ENCODE assay signal across 10 mouse cellular contexts in the genomic region with DNA sequence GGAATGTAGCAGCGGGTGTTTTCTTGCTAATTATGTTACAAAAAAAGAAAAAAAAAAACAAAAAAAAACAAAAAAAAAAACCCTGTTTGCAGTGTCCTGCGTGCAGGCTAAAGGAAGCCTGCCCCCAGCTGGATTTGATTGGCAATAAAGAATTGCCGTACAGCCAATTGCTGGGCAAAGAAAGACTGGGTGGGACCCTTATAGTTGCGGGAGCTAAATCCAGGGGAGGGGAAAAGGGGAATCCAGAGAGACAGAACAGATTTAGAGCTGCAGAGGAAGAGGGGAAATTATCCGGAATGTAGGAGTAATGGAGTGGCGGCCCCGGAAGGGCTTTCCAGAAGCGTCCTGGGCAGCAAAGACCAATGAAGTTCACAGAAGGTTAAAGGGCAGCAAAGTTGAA.
DNase-seq lines count a peak whose midpoint lies in the region; ATAC-seq and TF ChIP-seq lines count a peak whose summit lies in the region.
"Had no signal": no experiment of that assay in that cellular context is flagged by ENCODE, and none has a peak within 500 bp of the region (broad histone marks: within the 10 kb centered on the region; RNA-seq: fewer than 3 reads in every experiment).

No protein-coding gene starts in this region.

- H3K4me2 ChIP-seq in kidney, embryonic 14.5 days (replicated peaks; ENCODE audit: low read depth, low read length) = 0 out of 2 replicates have a peak overlapping the region, but pooled peaks have one; percentile 13
- no peak overlapping the region for H3K4me2 ChIP-seq in midbrain, embryonic 11.5 days
- no peak overlapping the region for H3K4me2 ChIP-seq in liver, embryonic 11.5 days

- peak; percentile 37; the same call in 1 of the 2 replicates for TF ChIP-seq CTCF in brain, embryonic 14.5 days (IDR thresholded peaks at IDR 0.05; ENCODE audit: borderline replicate concordance, extremely low read depth, insufficient read depth, insufficient read length)

- no peak overlapping the region for H3K27ac ChIP-seq in kidney, embryonic 14.5 days (ENCODE audit: low read depth, low read length)
- H3K27ac ChIP-seq in midbrain, embryonic 11.5 days (ENCODE audit: low read depth, low read length) = no peak overlapping the region
- no peak overlapping the region for H3K27ac ChIP-seq in liver, embryonic 11.5 days (ENCODE audit: low read depth, low read length)

- H3K36me3 ChIP-seq in kidney, embryonic 14.5 days (ENCODE audit: control insufficient read depth, insufficient read depth, low read length) = no peaks in the 10 kb centered on the region
- H3K36me3 ChIP-seq in midbrain, embryonic 11.5 days (ENCODE audit: control insufficient read depth, insufficient read depth, low read length) = no peaks in the 10 kb centered on the region
- no peaks in the 10 kb centered on the region for H3K36me3 ChIP-seq in liver, embryonic 11.5 days (ENCODE audit: control insufficient read depth, insufficient read depth, low read length)

- no peak overlapping the region for H3K9ac ChIP-seq in kidney, embryonic 14.5 days (ENCODE audit: low read depth, low read length)
- no peak overlapping the region for H3K9ac ChIP-seq in midbrain, embryonic 11.5 days (ENCODE audit: low read length)
- no peak overlapping the region for H3K9ac ChIP-seq in liver, embryonic 11.5 days (ENCODE audit: low read depth, low read length)

- TF ChIP-seq POLR2A in brain, embryonic 14.5 days (IDR thresholded peaks at IDR 0.05; ENCODE audit: borderline replicate concordance, extremely low read depth, insufficient read depth, insufficient read length, poor library complexity, severe bottlenecking) = no peak

- peak; percentile 68; the same call in 1 of the 2 replicates for ATAC-seq in kidney, embryonic 14.5 days (ENCODE audit: low FRiP score, low TSS enrichment)
- 0 out of 2 replicates have a peak, but pooled peaks have one; percentile 46 for ATAC-seq in midbrain, embryonic 11.5 days (ENCODE audit: low FRiP score)
- ATAC-seq in liver, embryonic 11.5 days (replicated peaks; ENCODE audit: low FRiP score) = no peak

- no peaks in the 10 kb centered on the region for H3K9me3 ChIP-seq in kidney, embryonic 14.5 days (ENCODE audit: control insufficient read depth, low read length)
- H3K9me3 ChIP-seq in midbrain, embryonic 11.5 days (ENCODE audit: control insufficient read depth, low read length) = no peaks in the 10 kb centered on the region
- H3K9me3 ChIP-seq in liver, embryonic 11.5 days (ENCODE audit: control insufficient read depth, low read length) = no peaks in the 10 kb centered on the region

- no peaks in the 10 kb centered on the region for H3K4me1 ChIP-seq in kidney, embryonic 14.5 days (ENCODE audit: control insufficient read depth, insufficient read depth, low read length)
- 0 out of 2 replicates have a peak, but pooled peaks cover 1% of the 10 kb centered on the region for H3K4me1 ChIP-seq in midbrain, embryonic 11.5 days (ENCODE audit: control insufficient read depth, insufficient read depth, low read length)
- no peaks in the 10 kb centered on the region for H3K4me1 ChIP-seq in liver, embryonic 11.5 days (replicated peaks; ENCODE audit: control insufficient read depth, insufficient read depth, low read length)

- no peaks in the 10 kb centered on the region for H3K27me3 ChIP-seq in kidney, embryonic 14.5 days (ENCODE audit: control insufficient read depth, insufficient read depth, low read length)
- H3K27me3 ChIP-seq in midbrain, embryonic 11.5 days (ENCODE audit: control insufficient read depth, insufficient read depth, low read length) = no peaks in the 10 kb centered on the region
- H3K27me3 ChIP-seq in liver, embryonic 11.5 days (replicated peaks; ENCODE audit: control insufficient read depth, insufficient read depth, low read length) = no peaks in the 10 kb centered on the region

- no peak for DNase-seq in kidney, adult 11 months
- DNase-seq in brain, embryonic 14.5 days (ENCODE audit: low read depth) = peak; percentile 67
- DNase-seq in forelimb bud, embryonic 11.5 days (ENCODE audit: low read depth, low spot score) = peak; percentile 16
- DNase-seq in midbrain, embryonic 11.5 days (ENCODE audit: low spot score, missing footprints) = no peak
- no peak for DNase-seq in adrenal gland, adult 2 months
- DNase-seq in testis, postnatal 14 days (ENCODE audit: low spot score) = no peak
- no peak for DNase-seq in liver, embryonic 11.5 days (ENCODE audit: low spot score)
- DNase-seq: gastrocnemius, postnatal 25 days; liver had no signal

- no peak overlapping the region for H3K4me3 ChIP-seq in kidney, embryonic 14.5 days (ENCODE audit: low read length)
- H3K4me3 ChIP-seq in midbrain, embryonic 11.5 days (ENCODE audit: low read depth, low read length) = no peak overlapping the region
- no peak overlapping the region for H3K4me3 ChIP-seq in liver, embryonic 11.5 days (ENCODE audit: low read depth, low read length)

- WGBS in kidney, embryonic 14.5 days = 3% methylated on average over 8 of the region's 8 CpGs
- WGBS in midbrain, embryonic 11.5 days = 5% methylated on average over 8 of the region's 8 CpGs
- WGBS in liver, embryonic 11.5 days = 16% methylated on average over 8 of the region's 8 CpGs

Comparison
In these comparisons a context has a peak if more than half of its experiments do, and no peak if none do; other contexts are left out.
1. DNase-seq: peak in brain, embryonic 14.5 days (single experiment) and forelimb bud, embryonic 11.5 days (single experiment); none in kidney, adult 11 months (single experiment), midbrain, embryonic 11.5 days (single experiment), adrenal gland, adult 2 months (single experiment), testis, postnatal 14 days (single experiment) and liver, embryonic 11.5 days (single experiment).